Mouse (Mus musculus): ENCODE measurements around the gene Rcan3. TPM values are rescaled to one million over a fixed set of nuclear protein-coding genes. Genes with fewer than 3 reads are reported as not detected.
A peak's percentile ranks its signal among the peaks of the same experiment; 100 is the strongest.

The Rcan3 gene
- polyA plus RNA-seq, 1 experiment from 2014 or later: 14.9 TPM

DNA sequence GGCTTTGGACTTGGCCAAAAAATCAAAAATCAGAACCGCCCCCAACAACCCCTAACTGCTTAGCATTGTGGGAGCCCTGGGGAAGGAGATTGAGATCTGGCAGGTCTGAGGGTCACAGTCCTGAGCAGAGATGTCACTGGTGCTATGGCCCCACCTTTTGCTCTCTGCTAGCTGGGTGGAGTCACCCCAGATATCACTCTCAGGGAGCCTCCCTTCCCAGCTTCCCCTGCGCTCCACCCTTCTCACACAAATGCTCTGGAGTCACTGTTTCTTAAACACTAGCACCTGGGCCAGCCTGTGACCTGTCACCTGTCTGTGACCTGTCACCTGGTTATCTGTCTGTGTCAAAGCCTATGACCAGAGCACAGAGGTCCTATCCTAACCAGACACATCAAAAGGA, 28.7 kb downstream of the Rcan3 start:
- no peaks in the 10 kb centered on the region for H3K36me3 ChIP-seq
- ATAC-seq: peak; percentile 81
- H3K4me2 ChIP-seq (replicated peaks): no peak overlapping the region
- no peaks in the 10 kb centered on the region for H3K9me3 ChIP-seq
- no peaks in the 10 kb centered on the region for H3K4me1 ChIP-seq (replicated peaks)
- H3K4me3 ChIP-seq (replicated peaks): no peak overlapping the region
- H3K9ac ChIP-seq: no peak overlapping the region
- H3K27ac ChIP-seq: no peak overlapping the region
- no peaks in the 10 kb centered on the region for H3K27me3 ChIP-seq (replicated peaks)
- WGBS: 83% methylated on average over 2 of the region's 2 CpGs

GRCm38 (mm10) chr4:135404048-135404447, 29.6 kb downstream of the Rcan3 start:
- Histone ChIP-seq H3K4me3 (replicated peaks) (no peak overlapping the region), H3K27ac (no peak overlapping the region), H3K4me1 (replicated peaks) (no peaks in the 10 kb centered on the region), H3K36me3 (no peaks in the 10 kb centered on the region), H3K4me2 (replicated peaks) (no peak overlapping the region), H3K9me3 (no peaks in the 10 kb centered on the region), H3K27me3 (replicated peaks) (no peaks in the 10 kb centered on the region), H3K9ac (no peak overlapping the region)
- ATAC-seq: no peak
- 76% methylated on average over 10 of the region's 10 CpGs for WGBS

GRCm38 (mm10) chr4:135401881-135402280, 31.8 kb downstream of the Rcan3 start:
- Histone ChIP-seq H3K27me3 (replicated peaks) (peaks cover 13% of the 10 kb centered on the region; the same call in 1 of the 2 replicates), H3K9me3 (no peaks in the 10 kb centered on the region), H3K4me2 (replicated peaks) (no peak overlapping the region), H3K27ac (no peak overlapping the region), H3K9ac (no peak overlapping the region), H3K36me3 (no peaks in the 10 kb centered on the region), H3K4me3 (replicated peaks) (no peak overlapping the region), H3K4me1 (replicated peaks) (peaks cover 14% of the 10 kb centered on the region)
- no peak for ATAC-seq
- WGBS: 27% methylated on average over 7 of the region's 7 CpGs

GRCm38 (mm10) chr4:135397991-135398390, 35.7 kb downstream of the Rcan3 start, which contains the start of gene Ncmap:
Ncmap (minus strand) TSS chr4:135398227.
- Histone ChIP-seq H3K4me1 (replicated peaks) (peaks cover 14% of the 10 kb centered on the region), H3K36me3 (no peaks in the 10 kb centered on the region), H3K4me2 (replicated peaks) (peak within 1 kb of the TSS; percentile 90), H3K4me3 (replicated peaks) (peak within 1 kb of the TSS; percentile 46), H3K9ac (peak within 1 kb of the TSS; percentile 45), H3K27ac (no peak within 1 kb of the TSS), H3K27me3 (replicated peaks) (peaks cover 13% of the 10 kb centered on the region; the same call in 1 of the 2 replicates), H3K9me3 (no peaks in the 10 kb centered on the region)
- WGBS: 1% methylated on average over 29 of the region's 29 CpGs
- peak; percentile 65 for ATAC-seq

DNA sequence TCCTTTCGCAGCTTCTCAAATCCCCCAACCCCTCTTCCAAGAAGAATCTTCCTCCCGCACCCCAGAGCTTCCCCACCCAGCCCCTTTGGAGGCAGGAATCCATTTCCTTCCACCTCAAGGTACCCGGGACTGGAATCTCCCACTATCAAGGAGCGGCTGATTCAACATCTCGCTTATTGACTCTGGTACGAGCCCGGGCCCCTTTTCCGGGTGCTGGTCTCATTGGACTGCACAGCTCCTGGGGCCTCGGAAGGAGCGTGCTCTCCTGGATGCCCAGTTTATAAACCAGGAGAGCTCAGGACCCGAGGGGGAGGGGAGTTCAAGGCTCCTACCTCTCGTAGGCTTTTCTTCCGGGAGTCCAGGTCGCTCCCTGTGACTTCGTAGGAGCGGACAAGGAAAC, 36.1 kb downstream of the Rcan3 start:
- WGBS: 4% methylated on average over 16 of the region's 16 CpGs
- peak; percentile 40 for ATAC-seq

GRCm38 (mm10) chr4:135396303-135396702, 37.4 kb downstream of the Rcan3 start:
- Histone ChIP-seq H3K9me3 (no peaks in the 10 kb centered on the region), H3K4me3 (replicated peaks) (no peak overlapping the region), H3K9ac (no peak overlapping the region), H3K4me2 (replicated peaks) (no peak overlapping the region), H3K4me1 (replicated peaks) (peaks cover 14% of the 10 kb centered on the region), H3K27ac (no peak overlapping the region), H3K36me3 (no peaks in the 10 kb centered on the region), H3K27me3 (replicated peaks) (peaks cover 13% of the 10 kb centered on the region; the same call in 1 of the 2 replicates)
- ATAC-seq: no peak
- 87% methylated on average over 5 of the region's 5 CpGs for WGBS

More for the DNA sequence above, 36.1 kb downstream of the Rcan3 start:
- H3K27ac ChIP-seq: no peak overlapping the region
- H3K27me3 ChIP-seq (replicated peaks): peaks cover 13% of the 10 kb centered on the region; the same call in 1 of the 2 replicates
- peaks cover 14% of the 10 kb centered on the region for H3K4me1 ChIP-seq (replicated peaks)
- H3K4me2 ChIP-seq (replicated peaks): peak overlapping the region; percentile 90
- peak overlapping the region; percentile 46 for H3K4me3 ChIP-seq (replicated peaks)
- H3K36me3 ChIP-seq: no peaks in the 10 kb centered on the region
- H3K9me3 ChIP-seq: no peaks in the 10 kb centered on the region
- H3K9ac ChIP-seq: peak overlapping the region; percentile 45

- no peaks in the 10 kb centered on the region for H3K9me3 ChIP-seq
- H3K4me2 ChIP-seq (replicated peaks): 0 out of 2 replicates have a peak overlapping the region, but pooled peaks have one; percentile 9
- WGBS: 74% methylated on average over 4 of the region's 4 CpGs
- H3K36me3 ChIP-seq: no peaks in the 10 kb centered on the region
- H3K4me1 ChIP-seq (replicated peaks): peaks cover 14% of the 10 kb centered on the region
- peak; percentile 61 for ATAC-seq
- peaks cover 13% of the 10 kb centered on the region; the same call in 1 of the 2 replicates for H3K27me3 ChIP-seq (replicated peaks)
- H3K4me3 ChIP-seq (replicated peaks): no peak overlapping the region
- H3K27ac ChIP-seq: no peak overlapping the region
- H3K9ac ChIP-seq: no peak overlapping the region
These were observed 38.3 kb downstream of the Rcan3 start for GRCm38 (mm10) chr4:135395375-135395774.

GRCm38 (mm10) chr4:135394666-135395065, 39.0 kb downstream of the Rcan3 start:
- WGBS: 78% methylated on average over 7 of the region's 7 CpGs
- no peaks in the 10 kb centered on the region for H3K9me3 ChIP-seq
- no peak overlapping the region for H3K4me2 ChIP-seq (replicated peaks)
- H3K27me3 ChIP-seq (replicated peaks): peaks cover 13% of the 10 kb centered on the region; the same call in 1 of the 2 replicates
- no peak overlapping the region for H3K27ac ChIP-seq
- H3K9ac ChIP-seq: no peak overlapping the region
- no peak overlapping the region for H3K4me3 ChIP-seq (replicated peaks)
- H3K4me1 ChIP-seq (replicated peaks): peaks cover 14% of the 10 kb centered on the region
- ATAC-seq: no peak
- H3K36me3 ChIP-seq: no peaks in the 10 kb centered on the region

GRCm38 (mm10) chr4:135393381-135393780, 40.3 kb downstream of the Rcan3 start:
- H3K27me3 ChIP-seq (replicated peaks): peaks cover 10% of the 10 kb centered on the region; the same call in 1 of the 2 replicates
- no peaks in the 10 kb centered on the region for H3K9me3 ChIP-seq
- no peak overlapping the region for H3K27ac ChIP-seq
- H3K36me3 ChIP-seq: no peaks in the 10 kb centered on the region
- peaks cover 10% of the 10 kb centered on the region for H3K4me1 ChIP-seq (replicated peaks)
- WGBS: 68% methylated on average over 6 of the region's 6 CpGs
- no peak overlapping the region for H3K4me2 ChIP-seq (replicated peaks)
- no peak for ATAC-seq
- no peak overlapping the region for H3K4me3 ChIP-seq (replicated peaks)
- no peak overlapping the region for H3K9ac ChIP-seq

GRCm38 (mm10) chr4:135392801-135393200, 40.9 kb downstream of the Rcan3 start:
- Histone ChIP-seq H3K27ac (no peak overlapping the region), H3K4me1 (replicated peaks) (peaks cover 5% of the 10 kb centered on the region), H3K36me3 (no peaks in the 10 kb centered on the region), H3K9ac (no peak overlapping the region), H3K4me2 (replicated peaks) (no peak overlapping the region), H3K27me3 (replicated peaks) (peaks cover 5% of the 10 kb centered on the region; the same call in 1 of the 2 replicates), H3K4me3 (replicated peaks) (no peak overlapping the region), H3K9me3 (no peaks in the 10 kb centered on the region)
- WGBS: 82% methylated on average over 3 of the region's 3 CpGs
- no peak for ATAC-seq

DNA sequence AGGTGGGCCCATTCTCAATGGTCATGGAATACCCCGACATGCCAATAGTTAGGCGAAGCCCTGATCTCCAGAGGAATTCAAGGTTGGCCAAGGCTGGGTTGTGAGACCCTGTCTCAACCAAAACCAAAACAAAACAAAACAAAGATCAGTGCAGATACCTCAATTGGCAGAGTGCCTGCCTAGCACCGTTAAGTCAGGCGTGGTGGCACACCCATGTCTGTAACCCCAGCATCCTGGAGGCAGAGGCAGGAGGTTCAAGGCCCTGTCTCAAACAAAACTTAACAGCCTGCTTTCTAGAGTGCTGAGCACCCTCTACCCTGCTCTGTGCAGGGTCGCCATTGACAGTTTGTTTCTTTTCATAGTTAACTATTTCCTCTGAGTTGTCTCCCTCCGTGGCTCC, 42.6 kb downstream of the Rcan3 start:
- H3K4me3 ChIP-seq (replicated peaks): no peak overlapping the region
- H3K27ac ChIP-seq: no peak overlapping the region
- H3K36me3 ChIP-seq: no peaks in the 10 kb centered on the region
- no peaks in the 10 kb centered on the region for H3K27me3 ChIP-seq (replicated peaks)
- H3K9ac ChIP-seq: no peak overlapping the region
- H3K4me2 ChIP-seq (replicated peaks): no peak overlapping the region
- no peak for ATAC-seq
- no peaks in the 10 kb centered on the region for H3K9me3 ChIP-seq
- 47% methylated on average over 6 of the region's 6 CpGs for WGBS
- H3K4me1 ChIP-seq (replicated peaks): no peaks in the 10 kb centered on the region

DNA sequence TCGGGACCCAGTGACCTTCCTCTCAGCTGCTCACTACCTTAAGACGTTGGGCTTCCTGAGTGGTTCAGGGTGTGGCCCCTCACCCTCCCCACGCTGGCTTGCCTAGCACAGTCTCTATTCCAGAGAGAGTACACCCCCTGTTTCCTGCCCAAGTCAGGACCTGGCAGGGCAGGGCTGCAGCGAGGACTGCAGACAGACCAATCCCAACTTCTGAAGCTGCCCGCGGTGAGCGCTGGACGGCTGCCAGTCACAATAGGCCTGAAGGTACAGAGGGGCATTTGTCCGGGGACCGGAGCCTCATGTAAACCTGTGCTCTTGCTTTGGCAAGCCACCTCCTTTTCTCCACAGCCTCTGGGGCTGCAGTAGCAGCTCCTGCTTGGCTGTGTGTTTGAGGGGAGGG, 48.0 kb downstream of the Rcan3 start:
- Histone ChIP-seq H3K27me3 (replicated peaks) (no peaks in the 10 kb centered on the region), H3K9me3 (no peaks in the 10 kb centered on the region), H3K36me3 (no peaks in the 10 kb centered on the region), H3K4me3 (replicated peaks) (no peak overlapping the region), H3K27ac (no peak overlapping the region), H3K4me2 (replicated peaks) (no peak overlapping the region), H3K9ac (no peak overlapping the region), H3K4me1 (replicated peaks) (peaks cover 2% of the 10 kb centered on the region; the same call in 1 of the 2 replicates)
- ATAC-seq: no peak
- WGBS: 53% methylated on average over 10 of the region's 10 CpGs

GRCm38 (mm10) chr4:135382316-135382715, 51.3 kb downstream of the Rcan3 start:
- 2% methylated on average over 14 of the region's 14 CpGs for WGBS
- 0 out of 2 replicates have a peak, but pooled peaks have one; percentile 45 for ATAC-seq
- no peak overlapping the region for H3K27ac ChIP-seq

More at GRCm38 (mm10) chr4:135382316-135382715, 51.3 kb downstream of the Rcan3 start:
- H3K27me3 ChIP-seq (replicated peaks): no peaks in the 10 kb centered on the region
- no peaks in the 10 kb centered on the region for H3K36me3 ChIP-seq
- H3K4me2 ChIP-seq (replicated peaks): no peak overlapping the region
- H3K9me3 ChIP-seq: no peaks in the 10 kb centered on the region
- no peak overlapping the region for H3K4me3 ChIP-seq (replicated peaks)
- no peak overlapping the region for H3K9ac ChIP-seq
- peaks cover 2% of the 10 kb centered on the region; the same call in 1 of the 2 replicates for H3K4me1 ChIP-seq (replicated peaks)

All from intestine, embryonic 15.5 days (tissue).